13 mouse cellular contexts compared by ENCODE assay signal in the genomic region with DNA sequence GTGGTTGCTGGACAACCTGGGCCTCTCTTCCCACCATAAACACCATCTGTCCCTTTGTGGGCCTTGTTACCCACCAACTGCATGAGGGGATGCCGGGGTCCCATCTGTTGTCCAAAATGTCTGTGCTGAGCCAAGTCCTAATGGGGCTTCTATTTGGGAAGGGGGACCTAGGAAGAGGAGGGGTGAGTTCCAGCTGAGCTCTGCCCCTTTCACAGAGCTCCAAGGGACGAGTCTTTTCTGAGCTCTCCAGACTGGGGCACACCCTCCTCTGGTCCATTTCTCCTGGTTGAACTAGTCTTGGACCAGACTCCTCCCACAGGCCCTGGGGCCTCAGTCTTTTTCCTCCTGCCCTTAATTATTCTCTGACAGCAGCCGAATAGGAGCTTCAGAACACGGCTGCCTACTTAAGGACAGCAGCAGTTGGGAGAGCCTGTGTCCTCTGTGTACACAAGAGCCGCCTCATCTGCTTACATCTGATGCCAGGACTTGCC. TPM values are rescaled to one million over a fixed set of nuclear protein-coding genes. Genes with fewer than 3 reads are reported as not detected.
DNase-seq lines count a peak whose midpoint lies in the region; ATAC-seq and TF ChIP-seq lines count a peak whose summit lies in the region.
"Had no signal": no experiment of that assay in that cellular context is flagged by ENCODE, and none has a peak within 500 bp of the region (broad histone marks: within the 10 kb centered on the region; RNA-seq: fewer than 3 reads in every experiment).

No protein-coding gene starts in this region.

- TF ChIP-seq CTCF in ES-Bruce4 (IDR thresholded peaks at IDR 0.05; ENCODE audit: low read depth, low read length), result no peak

- ATAC-seq in embryonic facial prominence, embryonic 11.5 days (replicated peaks; ENCODE audit: insufficient number of reproducible peaks, low FRiP score, low TSS enrichment, low read depth), result peak; percentile 10; the same call in 1 of the 2 replicates
- ATAC-seq in forebrain, embryonic 11.5 days (replicated peaks; ENCODE audit: low FRiP score), result peak; percentile 42
- no peak for ATAC-seq in liver, embryonic 12.5 days
- ATAC-seq in kidney, embryonic 15.5 days (replicated peaks; ENCODE audit: low FRiP score), result no peak

- no peaks in the 10 kb centered on the region for H3K9me3 ChIP-seq in embryonic facial prominence, embryonic 11.5 days (replicated peaks; ENCODE audit: control insufficient read depth, low read length)
- H3K9me3 ChIP-seq in embryonic facial prominence, embryonic 10.5 days, result no peaks in the 10 kb centered on the region
- no peaks in the 10 kb centered on the region for H3K9me3 ChIP-seq in ES-Bruce4 (replicated peaks; ENCODE audit: control insufficient read depth, insufficient read depth, low read length, poor library complexity, severe bottlenecking)
- H3K9me3 ChIP-seq in forebrain, embryonic 11.5 days (ENCODE audit: control insufficient read depth, low read length), result no peaks in the 10 kb centered on the region
- no peaks in the 10 kb centered on the region for H3K9me3 ChIP-seq in liver, embryonic 12.5 days (replicated peaks)
- H3K9me3 ChIP-seq in kidney, embryonic 15.5 days (replicated peaks), result no peaks in the 10 kb centered on the region
- H3K9me3 ChIP-seq: limb, embryonic 13.5 days had no signal

- intact Hi-C loops in left cerebral cortex, postnatal 4 days (cut with DNase I), result loop anchor here (10.0 kb wide), 1 partner anchor 195 kb away; the partner anchor contains the start of gene Pex19

- no peak for DNase-seq in embryonic facial prominence, embryonic 11.5 days (ENCODE audit: low spot score)
- DNase-seq in embryonic facial prominence, embryonic 10.5 days (ENCODE audit: low spot score), result no peak
- DNase-seq in forebrain, embryonic 11.5 days (ENCODE audit: low spot score), result no peak
- DNase-seq in left cerebral cortex, postnatal 4 days, result peak; percentile 63
- no peak for DNase-seq in layer of hippocampus, postnatal 25 days (ENCODE audit: extremely low spot score in 1 of 2, low spot score in 1 of 2)
- DNase-seq: kidney, postnatal 10 days; lung, postnatal 36 days had no signal

- WGBS in embryonic facial prominence, embryonic 11.5 days, result 43% methylated on average over 5 of the region's 5 CpGs
- 31% methylated on average over 5 of the region's 5 CpGs for WGBS in embryonic facial prominence, embryonic 10.5 days
- WGBS in forebrain, embryonic 11.5 days, result 38% methylated on average over 5 of the region's 5 CpGs
- 58% methylated on average over 5 of the region's 5 CpGs for WGBS in liver, embryonic 12.5 days (ENCODE audit: insufficient replicate concordance)
- WGBS in kidney, embryonic 15.5 days, result 11% methylated on average over 5 of the region's 5 CpGs

- no peak overlapping the region for H3K9ac ChIP-seq in embryonic facial prominence, embryonic 11.5 days (replicated peaks; ENCODE audit: low read length)
- no peak overlapping the region for H3K9ac ChIP-seq in ES-Bruce4 (ENCODE audit: low read depth, poor library complexity, severe bottlenecking)
- no peak overlapping the region for H3K9ac ChIP-seq in forebrain, embryonic 11.5 days (ENCODE audit: low read length)
- no peak overlapping the region for H3K9ac ChIP-seq in liver, embryonic 12.5 days
- no peak overlapping the region for H3K9ac ChIP-seq in kidney, embryonic 15.5 days
- H3K9ac ChIP-seq: limb, embryonic 13.5 days had no signal

- no peak overlapping the region for H3K27ac ChIP-seq in embryonic facial prominence, embryonic 11.5 days (replicated peaks; ENCODE audit: low read depth, low read length)
- no peak overlapping the region for H3K27ac ChIP-seq in embryonic facial prominence, embryonic 10.5 days (replicated peaks)
- no peak overlapping the region for H3K27ac ChIP-seq in ES-Bruce4 (ENCODE audit: insufficient read depth, low read length)
- peak overlapping the region; percentile 33 for H3K27ac ChIP-seq in forebrain, embryonic 11.5 days (ENCODE audit: low read depth, low read length)
- no peak overlapping the region for H3K27ac ChIP-seq in liver, embryonic 12.5 days
- H3K27ac ChIP-seq in kidney, embryonic 15.5 days, result no peak overlapping the region
- H3K27ac ChIP-seq: limb, embryonic 13.5 days; stomach, postnatal 0 days had no signal

- peaks cover 2% of the 10 kb centered on the region; the same call in 1 of the 2 replicates for H3K27me3 ChIP-seq in embryonic facial prominence, embryonic 11.5 days (ENCODE audit: control insufficient read depth, insufficient read depth, low read length)
- peaks cover 54% of the 10 kb centered on the region for H3K27me3 ChIP-seq in embryonic facial prominence, embryonic 10.5 days (replicated peaks; ENCODE audit: low read depth, poor library complexity, severe bottlenecking)
- H3K27me3 ChIP-seq in ES-Bruce4 (ENCODE audit: control insufficient read depth, insufficient read depth, low read length, poor library complexity, severe bottlenecking), result no peaks in the 10 kb centered on the region
- H3K27me3 ChIP-seq in forebrain, embryonic 11.5 days (ENCODE audit: control insufficient read depth, insufficient read depth, low read length), result no peaks in the 10 kb centered on the region
- H3K27me3 ChIP-seq in liver, embryonic 12.5 days (replicated peaks), result peaks cover 32% of the 10 kb centered on the region
- peaks cover 2% of the 10 kb centered on the region; the same call in 1 of the 2 replicates for H3K27me3 ChIP-seq in kidney, embryonic 15.5 days

- no peaks in the 10 kb centered on the region for H3K36me3 ChIP-seq in embryonic facial prominence, embryonic 11.5 days (replicated peaks; ENCODE audit: control insufficient read depth, insufficient read depth, low read depth, low read length)
- peaks cover 29% of the 10 kb centered on the region for H3K36me3 ChIP-seq in embryonic facial prominence, embryonic 10.5 days (replicated peaks)
- H3K36me3 ChIP-seq in ES-Bruce4 (ENCODE audit: control insufficient read depth, insufficient read depth, low read length, poor library complexity, severe bottlenecking), result no peaks in the 10 kb centered on the region
- H3K36me3 ChIP-seq in forebrain, embryonic 11.5 days (ENCODE audit: control insufficient read depth, insufficient read depth, low read length), result peaks cover 4% of the 10 kb centered on the region; the same call in 1 of the 2 replicates
- H3K36me3 ChIP-seq in liver, embryonic 12.5 days, result peaks cover 40% of the 10 kb centered on the region
- H3K36me3 ChIP-seq in kidney, embryonic 15.5 days, result peaks cover 40% of the 10 kb centered on the region

- H3K4me2 ChIP-seq in embryonic facial prominence, embryonic 11.5 days (ENCODE audit: low read depth, low read length), result no peak overlapping the region
- no peak overlapping the region for H3K4me2 ChIP-seq in forebrain, embryonic 11.5 days (ENCODE audit: low read depth, low read length, severe bottlenecking)
- no peak overlapping the region for H3K4me2 ChIP-seq in liver, embryonic 12.5 days
- no peak overlapping the region for H3K4me2 ChIP-seq in kidney, embryonic 15.5 days
- H3K4me2 ChIP-seq: limb, embryonic 13.5 days had no signal

- H3K4me3 ChIP-seq in embryonic facial prominence, embryonic 11.5 days (ENCODE audit: low read depth, low read length), result no peak overlapping the region
- no peak overlapping the region for H3K4me3 ChIP-seq in embryonic facial prominence, embryonic 10.5 days
- no peak overlapping the region for H3K4me3 ChIP-seq in ES-Bruce4 (ENCODE audit: low read depth, low read length)
- H3K4me3 ChIP-seq in forebrain, embryonic 11.5 days (ENCODE audit: low read depth, low read length), result no peak overlapping the region
- H3K4me3 ChIP-seq in liver, embryonic 12.5 days, result no peak overlapping the region
- H3K4me3 ChIP-seq in kidney, embryonic 15.5 days (replicated peaks), result no peak overlapping the region
- H3K4me3 ChIP-seq: limb, embryonic 13.5 days had no signal

- H3K4me1 ChIP-seq in embryonic facial prominence, embryonic 11.5 days (ENCODE audit: control insufficient read depth, insufficient read depth, low read length), result no peaks in the 10 kb centered on the region
- H3K4me1 ChIP-seq in embryonic facial prominence, embryonic 10.5 days, result peaks cover 47% of the 10 kb centered on the region
- peaks cover 4% of the 10 kb centered on the region for H3K4me1 ChIP-seq in ES-Bruce4 (ENCODE audit: control insufficient read depth, insufficient read depth, low read length)
- H3K4me1 ChIP-seq in forebrain, embryonic 11.5 days (replicated peaks; ENCODE audit: control insufficient read depth, insufficient read depth, low read length), result peaks cover 11% of the 10 kb centered on the region; the same call in 1 of the 2 replicates
- no peaks in the 10 kb centered on the region for H3K4me1 ChIP-seq in liver, embryonic 12.5 days
- H3K4me1 ChIP-seq in kidney, embryonic 15.5 days, result peaks cover 21% of the 10 kb centered on the region

- TF ChIP-seq POLR2A in ES-Bruce4 (IDR thresholded peaks at IDR 0.05; ENCODE audit: insufficient read depth, low read length), result no peak

- 0 out of 2 replicates have a peak, but pooled peaks have one; percentile 10 for TF ChIP-seq EP300 in ES-Bruce4 (IDR thresholded peaks at IDR 0.05; ENCODE audit: insufficient read depth, low read depth, low read length)

RNA-seq across cellular contexts. Expression of gene Kcnj9, which starts 9.2 kb away (rescaled TPM):
- polyA plus RNA-seq in embryonic facial prominence, embryonic 11.5 days (2014; fragmentation: Nextera tagmentation; extraction: Ambion mirVana), result 0.54 and 0.65 TPM in 2 replicates
- polyA plus RNA-seq in embryonic facial prominence, embryonic 10.5 days (2016; fragmentation: Nextera tagmentation; extraction: Ambion mirVana), result 0.10 and 0.11 TPM in 2 replicates
- not detected in 2 replicates for polyA plus RNA-seq in ES-Bruce4 (2011; ENCODE audit: insufficient read depth, insufficient read length, low read depth, missing spikeins)
- 0.68 and 0.89 TPM in 2 replicates for polyA plus RNA-seq in forebrain, embryonic 11.5 days (2014; fragmentation: Nextera tagmentation; extraction: Ambion mirVana)
- total RNA-seq in left cerebral cortex, postnatal 4 days (2021), result 10 to 100 TPM; 23.5 to 27.4 TPM
- not detected in 2 replicates for polyA plus RNA-seq in liver, embryonic 12.5 days (2016; fragmentation: Nextera tagmentation; extraction: Ambion mirVana)
- total RNA-seq in layer of hippocampus, postnatal 25 days (2021), result 10 to 100 TPM; 59.0 to 68.9 TPM
- not detected in 2 replicates for polyA plus RNA-seq in kidney, embryonic 15.5 days (2015; fragmentation: Nextera tagmentation; extraction: Ambion mirVana)
- polyA plus RNA-seq: heart, embryonic 14.5 days had no signal

RNA-seq across cellular contexts. Expression of gene Kcnj10, which starts 21.0 kb away (rescaled TPM):
- 0.07 and 0.11 TPM in 2 replicates for polyA plus RNA-seq in embryonic facial prominence, embryonic 11.5 days (2014; fragmentation: Nextera tagmentation; extraction: Ambion mirVana)
- polyA plus RNA-seq in embryonic facial prominence, embryonic 10.5 days (2016; fragmentation: Nextera tagmentation; extraction: Ambion mirVana), result 0.09 and 0.15 TPM in 2 replicates
- 1.0 and 1.3 TPM in 2 replicates for polyA plus RNA-seq in ES-Bruce4 (2011; ENCODE audit: insufficient read depth, insufficient read length, low read depth, missing spikeins)
- polyA plus RNA-seq in forebrain, embryonic 11.5 days (2014; fragmentation: Nextera tagmentation; extraction: Ambion mirVana), result 0.69 and 0.73 TPM in 2 replicates
- 10 to 100 TPM; 20.4 to 21.3 TPM for total RNA-seq in left cerebral cortex, postnatal 4 days (2021)
- polyA plus RNA-seq in liver, embryonic 12.5 days (2016; fragmentation: Nextera tagmentation; extraction: Ambion mirVana), result 0.02 and 0.07 TPM in 2 replicates
- total RNA-seq in layer of hippocampus, postnatal 25 days (2021), result 10 to 100 TPM; 84.0 to 88.1 TPM
- 0.83 and 1.0 TPM in 2 replicates for polyA plus RNA-seq in kidney, embryonic 15.5 days (2015; fragmentation: Nextera tagmentation; extraction: Ambion mirVana)
- polyA plus RNA-seq: heart, embryonic 14.5 days had no signal

RNA-seq across cellular contexts. Expression of gene Atp1a2, which starts 22.1 kb away (rescaled TPM):
- polyA plus RNA-seq in embryonic facial prominence, embryonic 11.5 days (2014; fragmentation: Nextera tagmentation; extraction: Ambion mirVana), result 0.60 and 0.65 TPM in 2 replicates
- polyA plus RNA-seq in embryonic facial prominence, embryonic 10.5 days (2016; fragmentation: Nextera tagmentation; extraction: Ambion mirVana), result 1.2 and 1.4 TPM in 2 replicates
- 2.1 and 2.6 TPM in 2 replicates for polyA plus RNA-seq in ES-Bruce4 (2011; ENCODE audit: insufficient read depth, insufficient read length, low read depth, missing spikeins)
- 1.5 and 2.1 TPM in 2 replicates for polyA plus RNA-seq in forebrain, embryonic 11.5 days (2014; fragmentation: Nextera tagmentation; extraction: Ambion mirVana)
- total RNA-seq in left cerebral cortex, postnatal 4 days (2021), result 100 to 1,000 TPM; 211 to 226 TPM
- polyA plus RNA-seq in liver, embryonic 12.5 days (2016; fragmentation: Nextera tagmentation; extraction: Ambion mirVana), result 0.24 and 0.36 TPM in 2 replicates
- 100 to 1,000 TPM; 592 to 599 TPM for total RNA-seq in layer of hippocampus, postnatal 25 days (2021)
- 2.2 and 2.9 TPM in 2 replicates for polyA plus RNA-seq in kidney, embryonic 15.5 days (2015; fragmentation: Nextera tagmentation; extraction: Ambion mirVana)

RNA-seq across cellular contexts. Expression of gene Pigm, which starts 56.4 kb away (rescaled TPM):
- polyA plus RNA-seq in embryonic facial prominence, embryonic 11.5 days (2014; fragmentation: Nextera tagmentation; extraction: Ambion mirVana), result 11.4 and 12.3 TPM in 2 replicates
- 10.2 and 11.1 TPM in 2 replicates for polyA plus RNA-seq in embryonic facial prominence, embryonic 10.5 days (2016; fragmentation: Nextera tagmentation; extraction: Ambion mirVana)
- polyA plus RNA-seq in ES-Bruce4 (2011; ENCODE audit: insufficient read depth, insufficient read length, low read depth, missing spikeins), result 19.9 and 21.2 TPM in 2 replicates
- polyA plus RNA-seq in forebrain, embryonic 11.5 days (2014; fragmentation: Nextera tagmentation; extraction: Ambion mirVana), result 13.7 and 14.8 TPM in 2 replicates
- total RNA-seq in left cerebral cortex, postnatal 4 days (2021), result 10 to 100 TPM; 11.1 TPM
- 4.3 TPM in 2 replicates for polyA plus RNA-seq in liver, embryonic 12.5 days (2016; fragmentation: Nextera tagmentation; extraction: Ambion mirVana)
- total RNA-seq in layer of hippocampus, postnatal 25 days (2021), result 1 to 10 TPM; 8.6 to 8.9 TPM
- polyA plus RNA-seq in kidney, embryonic 15.5 days (2015; fragmentation: Nextera tagmentation; extraction: Ambion mirVana), result 7.6 and 7.9 TPM in 2 replicates

RNA-seq across cellular contexts. Expression of gene Igsf8, which starts 58.5 kb away (rescaled TPM):
- polyA plus RNA-seq in embryonic facial prominence, embryonic 11.5 days (2014; fragmentation: Nextera tagmentation; extraction: Ambion mirVana), result 30.1 and 36.7 TPM in 2 replicates
- 33.7 and 39.5 TPM in 2 replicates for polyA plus RNA-seq in embryonic facial prominence, embryonic 10.5 days (2016; fragmentation: Nextera tagmentation; extraction: Ambion mirVana)
- polyA plus RNA-seq in ES-Bruce4 (2011; ENCODE audit: insufficient read depth, insufficient read length, low read depth, missing spikeins), result 35.4 and 35.8 TPM in 2 replicates
- 104 and 122 TPM in 2 replicates for polyA plus RNA-seq in forebrain, embryonic 11.5 days (2014; fragmentation: Nextera tagmentation; extraction: Ambion mirVana)
- total RNA-seq in left cerebral cortex, postnatal 4 days (2021), result 100 to 1,000 TPM; 157 to 165 TPM
- polyA plus RNA-seq in liver, embryonic 12.5 days (2016; fragmentation: Nextera tagmentation; extraction: Ambion mirVana), result 19.0 and 20.5 TPM in 2 replicates
- 100 to 1,000 TPM; 253 to 278 TPM for total RNA-seq in layer of hippocampus, postnatal 25 days (2021)
- polyA plus RNA-seq in kidney, embryonic 15.5 days (2015; fragmentation: Nextera tagmentation; extraction: Ambion mirVana), result 48.9 and 54.4 TPM in 2 replicates

Comparison
In these comparisons a context has a peak if more than half of its experiments do, and no peak if none do; other contexts are left out.
1. ATAC-seq: peak in embryonic facial prominence, embryonic 11.5 days (single experiment) and forebrain, embryonic 11.5 days (single experiment); none in liver, embryonic 12.5 days (single experiment) and kidney, embryonic 15.5 days (single experiment).